16 mouse cellular contexts compared by ENCODE assay signal in genomic region chr16:30964411-30964810, GRCm38 (mm10).
DNase-seq lines count a peak whose midpoint lies in the region; ATAC-seq lines count a peak whose summit lies in the region.
"Had no signal": no experiment of that assay in that cellular context is flagged by ENCODE, and none has a peak within 500 bp of the region (broad histone marks: within the 10 kb centered on the region; RNA-seq: fewer than 3 reads in every experiment).

No protein-coding gene starts in this region.

- H3K4me3 ChIP-seq in heart, embryonic 12.5 days, result no peak overlapping the region
- H3K4me3 ChIP-seq in kidney, embryonic 15.5 days (replicated peaks), result no peak overlapping the region
- H3K4me3 ChIP-seq: hindbrain, embryonic 13.5 days; intestine, embryonic 15.5 days had no signal

- H3K9ac ChIP-seq in heart, embryonic 12.5 days, result no peak overlapping the region
- H3K9ac ChIP-seq in kidney, embryonic 15.5 days, result no peak overlapping the region
- H3K9ac ChIP-seq: hindbrain, embryonic 13.5 days; intestine, embryonic 15.5 days had no signal

- 50% methylated on average over 6 of the region's 6 CpGs for WGBS in heart, embryonic 12.5 days
- 65% methylated on average over 6 of the region's 6 CpGs for WGBS in kidney, embryonic 15.5 days

- peak overlapping the region; percentile 64 for H3K27ac ChIP-seq in heart, embryonic 12.5 days (ENCODE audit: poor library complexity, severe bottlenecking)
- peak overlapping the region; percentile 68 for H3K27ac ChIP-seq in kidney, embryonic 15.5 days
- H3K27ac ChIP-seq: hindbrain, embryonic 13.5 days; intestine, embryonic 15.5 days; macrophage had no signal

- H3K4me1 ChIP-seq in heart, embryonic 12.5 days (replicated peaks), result peaks cover 44% of the 10 kb centered on the region
- H3K4me1 ChIP-seq in kidney, embryonic 15.5 days, result peaks cover 44% of the 10 kb centered on the region

- ATAC-seq in heart, embryonic 12.5 days (ENCODE audit: insufficient number of reproducible peaks, low FRiP score), result no peak
- ATAC-seq in kidney, embryonic 15.5 days (replicated peaks; ENCODE audit: low FRiP score), result no peak
- ATAC-seq: intestine, embryonic 15.5 days had no signal

- no peak overlapping the region for H3K4me2 ChIP-seq in heart, embryonic 12.5 days
- H3K4me2 ChIP-seq in kidney, embryonic 15.5 days, result no peak overlapping the region
- H3K4me2 ChIP-seq: hindbrain, embryonic 13.5 days; intestine, embryonic 15.5 days had no signal

- intact Hi-C loops in heart, postnatal 14 days (cut with DNase I), result no loop called here
- intact Hi-C loops in left cerebral cortex, postnatal 4 days (cut with DNase I), result no loop called here

- no peak for DNase-seq in heart, postnatal 14 days
- no peak for DNase-seq in kidney, postnatal 14 days
- DNase-seq in kidney, postnatal 25 days, result peak; percentile 21 to 76
- DNase-seq in lung, postnatal 4 days, result peak; percentile 38 to 61
- no peak for DNase-seq in left cerebral cortex, postnatal 4 days
- no peak for DNase-seq in frontal cortex, postnatal 36 days (ENCODE audit: low spot score in 2 of 2)
- DNase-seq: adrenal gland, postnatal 10 days; cerebellum, adult 18-20 months; gastrocnemius, postnatal 14 days; midbrain, embryonic 14.5 days; thymus, postnatal 4 days had no signal

- no peaks in the 10 kb centered on the region for H3K27me3 ChIP-seq in heart, embryonic 12.5 days (replicated peaks)
- H3K27me3 ChIP-seq in kidney, embryonic 15.5 days, result no peaks in the 10 kb centered on the region
- H3K27me3 ChIP-seq: hindbrain, embryonic 13.5 days; intestine, embryonic 15.5 days had no signal

- H3K36me3 ChIP-seq in heart, embryonic 12.5 days, result no peaks in the 10 kb centered on the region
- no peaks in the 10 kb centered on the region for H3K36me3 ChIP-seq in kidney, embryonic 15.5 days
- H3K36me3 ChIP-seq: hindbrain, embryonic 13.5 days; intestine, embryonic 15.5 days had no signal

- H3K9me3 ChIP-seq in heart, embryonic 12.5 days (replicated peaks), result no peaks in the 10 kb centered on the region
- H3K9me3 ChIP-seq in kidney, embryonic 15.5 days (replicated peaks), result no peaks in the 10 kb centered on the region
- H3K9me3 ChIP-seq: hindbrain, embryonic 13.5 days; intestine, embryonic 15.5 days had no signal

Comparison
In these comparisons a context has a peak if more than half of its experiments do, and no peak if none do; other contexts are left out.
1. DNase-seq: peak in kidney, postnatal 25 days (2 of 2) and lung, postnatal 4 days (2 of 2); none in heart, postnatal 14 days (0 of 2), kidney, postnatal 14 days (single experiment), left cerebral cortex, postnatal 4 days (single experiment) and frontal cortex, postnatal 36 days (0 of 2).